Mouse (Mus musculus) forebrain, embryonic 15.5 days (tissue): ENCODE data around the gene Lrriq3. TPM values are rescaled to one million over a fixed set of nuclear protein-coding genes. Genes with fewer than 3 reads are reported as not detected.
A peak's percentile ranks its signal among the peaks of the same experiment; 100 is the strongest.

Source experiments
- ATAC-seq: fragments of 200-750 bp; cut with Nextera tagmentation; replicated peaks from 2 replicates; pipeline ENCODE4 v1.8.0; 2017; ENCODE audit warnings: mild to moderate bottlenecking, moderate TSS enrichment, moderate library complexity
- H3K27ac ChIP-seq: fragments of 300-500 bp; sonication (generic); replicated peaks from 2 replicates; pipeline ENCODE4 v1.5.1; 2015; ENCODE audit warnings: mild to moderate bottlenecking, inconsistent platforms
- H3K27me3 ChIP-seq: fragments of 300-500 bp; sonication (generic); 2 replicates; pipeline ENCODE4 v1.6.1; 2015; ENCODE audit warnings: inconsistent platforms
- H3K36me3 ChIP-seq: fragments of 300-500 bp; sonication (generic); 2 replicates; pipeline ENCODE4 v1.6.1; 2015; ENCODE audit warnings: mild to moderate bottlenecking, inconsistent platforms
- H3K4me1 ChIP-seq: fragments of 300-500 bp; sonication (generic); 2 replicates; pipeline ENCODE4 v1.6.1; 2015; ENCODE audit warnings: inconsistent platforms
- H3K4me2 ChIP-seq: fragments of 300-500 bp; sonication (generic); replicated peaks from 2 replicates; pipeline ENCODE4 v1.6.1; 2015; ENCODE audit warnings: mild to moderate bottlenecking, inconsistent platforms
- H3K4me3 ChIP-seq: fragments of 300-500 bp; sonication (generic); 2 replicates; pipeline ENCODE4 v1.5.1; 2015; ENCODE audit warnings: mild to moderate bottlenecking, inconsistent platforms
- H3K9ac ChIP-seq: fragments of 300-500 bp; sonication (generic); replicated peaks from 2 replicates; pipeline ENCODE4 v1.6.1; 2015; ENCODE audit warnings: mild to moderate bottlenecking, inconsistent platforms
- H3K9me3 ChIP-seq: fragments of 300-500 bp; sonication (generic); 2 replicates; pipeline ENCODE4 v1.6.1; 2016; ENCODE audit warnings: inconsistent platforms
- WGBS: fragments of 180-500 bp; shearing (Covaris S2); methylation state at CpG from one replicate; pipeline ENCODE4 v1.1.7; 2015; ENCODE audit warnings: mixed read lengths; 5-methylcytosine and 5-hydroxymethylcytosine counted together
- polyA plus RNA-seq: library from polyadenylated mRNA; unstranded; fragments of >200 nt; fragmentation: Nextera tagmentation; extraction: Ambion mirVana; gene quantifications from 2 replicates; pipeline ENCODE4 v1.2.1, GENCODE M21; 2015

Lrriq3 gene
- polyA plus RNA-seq, 1 experiment from 2014 or later = 1.1 TPM

GRCm38 (mm10) chr3:155137737-155138136, 44.5 kb downstream of the Lrriq3 start:
- 82% methylated on average over 5 of the region's 5 CpGs for WGBS
- Histone ChIP-seq H3K4me2 (no peak overlapping the region), H3K4me3 (no peak overlapping the region), H3K27ac (no peak overlapping the region), H3K36me3 (no peaks in the 10 kb centered on the region), H3K9me3 (no peaks in the 10 kb centered on the region), H3K4me1 (no peaks in the 10 kb centered on the region), H3K27me3 (no peaks in the 10 kb centered on the region), H3K9ac (no peak overlapping the region)
- no peak for ATAC-seq

- H3K4me2 ChIP-seq = no peak overlapping the region
- no peak overlapping the region for H3K9ac ChIP-seq
- H3K9me3 ChIP-seq = no peaks in the 10 kb centered on the region
- no peak overlapping the region for H3K4me3 ChIP-seq
- H3K27ac ChIP-seq = no peak overlapping the region
- H3K4me1 ChIP-seq = no peaks in the 10 kb centered on the region
- 91% methylated on average over 11 of the region's 11 CpGs for WGBS
- no peaks in the 10 kb centered on the region for H3K27me3 ChIP-seq
- no peak for ATAC-seq
- H3K36me3 ChIP-seq = no peaks in the 10 kb centered on the region
These were observed 47.8 kb downstream of the Lrriq3 start for GRCm38 (mm10) chr3:155141047-155141446.

- H3K4me2 ChIP-seq = no peak overlapping the region
- H3K4me3 ChIP-seq = no peak overlapping the region
- H3K27me3 ChIP-seq = no peaks in the 10 kb centered on the region
- H3K4me1 ChIP-seq = no peaks in the 10 kb centered on the region
- no peaks in the 10 kb centered on the region for H3K9me3 ChIP-seq
- no peak overlapping the region for H3K9ac ChIP-seq
- WGBS = 88% methylated on average over 1 of the region's 1 CpGs
- ATAC-seq = no peak
- H3K27ac ChIP-seq = no peak overlapping the region
- no peaks in the 10 kb centered on the region for H3K36me3 ChIP-seq
These were observed 51.1 kb downstream of the Lrriq3 start for GRCm38 (mm10) chr3:155144368-155144767.

GRCm38 (mm10) chr3:155161842-155162241, 68.6 kb downstream of the Lrriq3 start:
- no peak overlapping the region for H3K27ac ChIP-seq
- no peak overlapping the region for H3K4me2 ChIP-seq
- ATAC-seq = no peak
- no peaks in the 10 kb centered on the region for H3K9me3 ChIP-seq
- no peaks in the 10 kb centered on the region for H3K4me1 ChIP-seq
- H3K36me3 ChIP-seq = no peaks in the 10 kb centered on the region
- H3K9ac ChIP-seq = no peak overlapping the region
- H3K4me3 ChIP-seq = no peak overlapping the region
- H3K27me3 ChIP-seq = no peaks in the 10 kb centered on the region

- H3K4me3 ChIP-seq = no peak overlapping the region
- H3K27ac ChIP-seq = no peak overlapping the region
- H3K36me3 ChIP-seq = no peaks in the 10 kb centered on the region
- H3K9me3 ChIP-seq = no peaks in the 10 kb centered on the region
- H3K4me1 ChIP-seq = no peaks in the 10 kb centered on the region
- no peak for ATAC-seq
- no peaks in the 10 kb centered on the region for H3K27me3 ChIP-seq
- 76% methylated on average over 3 of the region's 3 CpGs for WGBS
- H3K9ac ChIP-seq = no peak overlapping the region
- no peak overlapping the region for H3K4me2 ChIP-seq
These were observed 87.2 kb downstream of the Lrriq3 start for GRCm38 (mm10) chr3:155180303-155180902.

GRCm38 (mm10) chr3:155186456-155186855, 93.2 kb downstream of the Lrriq3 start:
- H3K9me3 ChIP-seq = no peaks in the 10 kb centered on the region
- ATAC-seq = no peak
- no peaks in the 10 kb centered on the region for H3K27me3 ChIP-seq
- no peak overlapping the region for H3K9ac ChIP-seq
- H3K36me3 ChIP-seq = no peaks in the 10 kb centered on the region
- WGBS = 88% methylated on average over 2 of the region's 2 CpGs
- no peak overlapping the region for H3K4me2 ChIP-seq
- no peak overlapping the region for H3K4me3 ChIP-seq
- H3K27ac ChIP-seq = no peak overlapping the region
- no peaks in the 10 kb centered on the region for H3K4me1 ChIP-seq

- no peak for ATAC-seq
- no peak overlapping the region for H3K9ac ChIP-seq
These were observed 95.6 kb downstream of the Lrriq3 start for GRCm38 (mm10) chr3:155188857-155189256.

GRCm38 (mm10) chr3:155234919-155235318, 141.7 kb downstream of the Lrriq3 start:
- Histone ChIP-seq H3K9me3 (no peaks in the 10 kb centered on the region), H3K4me1 (no peaks in the 10 kb centered on the region)
- 10% methylated on average over 1 of the region's 1 CpGs for WGBS

More at GRCm38 (mm10) chr3:155188857-155189256, 95.6 kb downstream of the Lrriq3 start:
- H3K27ac ChIP-seq = no peak overlapping the region
- 85% methylated on average over 2 of the region's 2 CpGs for WGBS
- no peaks in the 10 kb centered on the region for H3K9me3 ChIP-seq
- no peak overlapping the region for H3K4me2 ChIP-seq
- no peak overlapping the region for H3K4me3 ChIP-seq
- no peaks in the 10 kb centered on the region for H3K36me3 ChIP-seq
- H3K27me3 ChIP-seq = no peaks in the 10 kb centered on the region
- H3K4me1 ChIP-seq = no peaks in the 10 kb centered on the region

GRCm38 (mm10) chr3:155235502-155235901, 142.3 kb downstream of the Lrriq3 start:
- no peaks in the 10 kb centered on the region for H3K27me3 ChIP-seq
- H3K27ac ChIP-seq = no peak overlapping the region
- H3K4me2 ChIP-seq = no peak overlapping the region
- H3K36me3 ChIP-seq = no peaks in the 10 kb centered on the region
- no peak overlapping the region for H3K9ac ChIP-seq
- no peaks in the 10 kb centered on the region for H3K9me3 ChIP-seq
- H3K4me1 ChIP-seq = no peaks in the 10 kb centered on the region
- H3K4me3 ChIP-seq = no peak overlapping the region
- ATAC-seq = no peak

More at GRCm38 (mm10) chr3:155234919-155235318, 141.7 kb downstream of the Lrriq3 start:
- Histone ChIP-seq H3K4me3 (no peak overlapping the region), H3K27me3 (no peaks in the 10 kb centered on the region), H3K36me3 (no peaks in the 10 kb centered on the region), H3K4me2 (no peak overlapping the region), H3K9ac (no peak overlapping the region), H3K27ac (no peak overlapping the region)
- ATAC-seq = peak; percentile 87

Other genes with a start within 250 kb of the Lrriq3 start
- gene Tnni3k, start 38.0 kb upstream of the Lrriq3 start, polyA plus RNA-seq = 0.09 and 0.10 TPM in 2 replicates
- gene Fpgt, start within 50 bp of the Lrriq3 start, polyA plus RNA-seq = 24.3 and 25.9 TPM in 2 replicates